Mouse (Mus musculus) heart, embryonic 11.5 days (tissue): Measurements from ENCODE around the gene Stpg4. TPM values are rescaled to one million over a fixed set of nuclear protein-coding genes. Genes with fewer than 3 reads are reported as not detected.

Source experiments
- ATAC-seq: fragments of 200-750 bp; cut with Nextera tagmentation; replicated peaks from 2 replicates; pipeline ENCODE4 v1.8.0; 2017; ENCODE audit warnings: moderate library complexity; ENCODE audit not compliant: insufficient number of reproducible peaks, low FRiP score, low TSS enrichment
- H3K27ac ChIP-seq: fragments of 300-500 bp; sonication (generic); 2 replicates; pipeline ENCODE4 v1.5.1; 2014; ENCODE audit warnings: mild to moderate bottlenecking, low read depth, low read length
- H3K27me3 ChIP-seq: fragments of 300-500 bp; sonication (generic); 2 replicates; pipeline ENCODE4 v1.6.1; 2014; ENCODE audit warnings: mild to moderate bottlenecking, low read length, mixed read lengths; ENCODE audit not compliant: control insufficient read depth, insufficient read depth
- H3K36me3 ChIP-seq: fragments of 300-500 bp; sonication (generic); 2 replicates; pipeline ENCODE4 v1.6.1; 2014; ENCODE audit warnings: mild to moderate bottlenecking, low read length, moderate library complexity, mixed read lengths; ENCODE audit not compliant: control insufficient read depth, insufficient read depth
- H3K4me1 ChIP-seq: fragments of 300-500 bp; sonication (generic); 2 replicates; pipeline ENCODE4 v1.6.1; 2014; ENCODE audit warnings: low read length; ENCODE audit not compliant: control insufficient read depth, insufficient read depth
- H3K4me2 ChIP-seq: fragments of 300-500 bp; sonication (generic); 2 replicates; pipeline ENCODE4 v1.6.1; 2014; ENCODE audit warnings: mild to moderate bottlenecking, moderate library complexity
- H3K4me3 ChIP-seq: fragments of 300-500 bp; sonication (generic); 2 replicates; pipeline ENCODE4 v1.5.1; 2014; ENCODE audit warnings: low read depth, low read length
- H3K9ac ChIP-seq: fragments of 300-500 bp; sonication (generic); 2 replicates; pipeline ENCODE4 v1.6.1; 2014; ENCODE audit warnings: mild to moderate bottlenecking, low read depth, low read length, moderate library complexity
- H3K9me3 ChIP-seq: fragments of 300-500 bp; sonication (generic); replicated peaks from 2 replicates; pipeline ENCODE4 v1.6.1; 2016; ENCODE audit warnings: low read length; ENCODE audit not compliant: control insufficient read depth
- WGBS: fragments of 180-500 bp; shearing (Covaris S2); extraction: QIAGEN DNeasy Blood & Tissue Kit; methylation state at CpG from one replicate; pipeline ENCODE4 v1.1.7; 2014; ENCODE audit not compliant: insufficient replicate concordance; 5-methylcytosine and 5-hydroxymethylcytosine counted together
- polyA plus RNA-seq: library from polyadenylated mRNA; unstranded; fragments of >200 nt; fragmentation: Nextera tagmentation; extraction: Ambion mirVana; gene quantifications from 2 replicates; pipeline ENCODE4 v1.2.1, GENCODE M21; 2014

Stpg4 gene
- polyA plus RNA-seq, 1 experiment from 2014 or later, result not detected

GRCm38 (mm10) chr17:87378354-87379159 is 49.0 kb downstream of the Stpg4 start:
- Histone ChIP-seq H3K27me3 (no peaks in the 10 kb centered on the region), H3K4me3 (no peak overlapping the region), H3K9me3 (no peaks in the 10 kb centered on the region), H3K36me3 (no peaks in the 10 kb centered on the region), H3K4me1 (peaks cover 31% of the 10 kb centered on the region), H3K9ac (no peak overlapping the region), H3K27ac (no peak overlapping the region), H3K4me2 (no peak overlapping the region)
- 73% methylated on average over 16 of the region's 16 CpGs for WGBS
- ATAC-seq, result 0 out of 2 replicates have a peak, but pooled peaks have one; percentile 8

- WGBS, result 72% methylated on average over 6 of the region's 6 CpGs
- Histone ChIP-seq H3K9ac (no peak overlapping the region), H3K27me3 (no peaks in the 10 kb centered on the region), H3K4me3 (no peak overlapping the region), H3K4me1 (peaks cover 31% of the 10 kb centered on the region), H3K4me2 (no peak overlapping the region), H3K9me3 (no peaks in the 10 kb centered on the region), H3K36me3 (no peaks in the 10 kb centered on the region), H3K27ac (no peak overlapping the region)
- ATAC-seq, result no peak
These were observed 50.0 kb downstream of the Stpg4 start for GRCm38 (mm10) chr17:87377536-87377935.

- Histone ChIP-seq H3K4me2 (no peak overlapping the region), H3K4me1 (peaks cover 31% of the 10 kb centered on the region), H3K9me3 (no peaks in the 10 kb centered on the region), H3K9ac (0 out of 2 replicates have a peak overlapping the region, but pooled peaks have one; percentile 39), H3K27ac (peak overlapping the region; percentile 41), H3K4me3 (no peak overlapping the region), H3K36me3 (no peaks in the 10 kb centered on the region), H3K27me3 (no peaks in the 10 kb centered on the region)
- no peak for ATAC-seq
- WGBS, result 81% methylated on average over 6 of the region's 6 CpGs
These were observed 50.6 kb downstream of the Stpg4 start for GRCm38 (mm10) chr17:87376831-87377471.

- Histone ChIP-seq H3K9me3 (no peaks in the 10 kb centered on the region), H3K4me3 (no peak overlapping the region), H3K9ac (0 out of 2 replicates have a peak overlapping the region, but pooled peaks have one; percentile 0), H3K4me2 (no peak overlapping the region), H3K36me3 (no peaks in the 10 kb centered on the region), H3K4me1 (peaks cover 31% of the 10 kb centered on the region), H3K27me3 (no peaks in the 10 kb centered on the region), H3K27ac (peak overlapping the region; percentile 43)
- 21% methylated on average over 10 of the region's 10 CpGs for WGBS
- ATAC-seq, result no peak
These were observed 51.5 kb downstream of the Stpg4 start for GRCm38 (mm10) chr17:87375941-87376511.

- Histone ChIP-seq H3K36me3 (no peaks in the 10 kb centered on the region), H3K27me3 (no peaks in the 10 kb centered on the region), H3K4me3 (no peak overlapping the region), H3K27ac (no peak overlapping the region), H3K4me1 (peaks cover 23% of the 10 kb centered on the region), H3K4me2 (no peak overlapping the region), H3K9ac (no peak overlapping the region), H3K9me3 (no peaks in the 10 kb centered on the region)
- WGBS, result 85% methylated on average over 9 of the region's 9 CpGs
- no peak for ATAC-seq
These were observed 54.2 kb downstream of the Stpg4 start for GRCm38 (mm10) chr17:87373327-87373726.

- Histone ChIP-seq H3K36me3 (no peaks in the 10 kb centered on the region), H3K9ac (no peak overlapping the region), H3K4me3 (no peak overlapping the region), H3K4me2 (no peak overlapping the region), H3K9me3 (no peaks in the 10 kb centered on the region), H3K27me3 (no peaks in the 10 kb centered on the region), H3K4me1 (peaks cover 29% of the 10 kb centered on the region), H3K27ac (no peak overlapping the region)
- WGBS, result 88% methylated on average over 7 of the region's 7 CpGs
- ATAC-seq, result no peak
These were observed 55.4 kb downstream of the Stpg4 start for GRCm38 (mm10) chr17:87372189-87372588.

- Histone ChIP-seq H3K9me3 (no peaks in the 10 kb centered on the region), H3K4me1 (peaks cover 27% of the 10 kb centered on the region), H3K36me3 (no peaks in the 10 kb centered on the region), H3K4me3 (no peak overlapping the region), H3K27ac (no peak overlapping the region), H3K27me3 (no peaks in the 10 kb centered on the region), H3K4me2 (no peak overlapping the region), H3K9ac (no peak overlapping the region)
- 75% methylated on average over 18 of the region's 18 CpGs for WGBS
- ATAC-seq, result no peak
These were observed 58.2 kb downstream of the Stpg4 start for GRCm38 (mm10) chr17:87369270-87369759.

GRCm38 (mm10) chr17:87368481-87368880 is 59.1 kb downstream of the Stpg4 start:
- ATAC-seq, result no peak
- Histone ChIP-seq H3K27ac (no peak overlapping the region), H3K9ac (no peak overlapping the region), H3K9me3 (no peaks in the 10 kb centered on the region), H3K27me3 (no peaks in the 10 kb centered on the region), H3K4me3 (no peak overlapping the region), H3K4me2 (no peak overlapping the region), H3K36me3 (no peaks in the 10 kb centered on the region), H3K4me1 (peaks cover 27% of the 10 kb centered on the region)
- WGBS, result 86% methylated on average over 10 of the region's 10 CpGs
